Mouse (Mus musculus) cerebellum, postnatal 36 days (tissue): ENCODE measurements around the gene Dnajb13.

ENCODE experiments used
- DNase-seq, 2 experiments: peaks; one replicate each; pipeline ENCODE4 v3.0.0; 2021 to 2022; ENCODE audit warnings: mixed read lengths in 2 of 2

Gene Dnajb13

GRCm38 (mm10) chr7:100506494-100506893, 8.3 kb downstream of the Dnajb13 start:
- no peak for DNase-seq

- no peak for DNase-seq
These were observed 9.8 kb downstream of the Dnajb13 start for GRCm38 (mm10) chr7:100504740-100505487.

- DNase-seq, result no peak
These were observed 11.7 kb downstream of the Dnajb13 start for GRCm38 (mm10) chr7:100503076-100503475.

GRCm38 (mm10) chr7:100502374-100502922, 12.3 kb downstream of the Dnajb13 start:
- no peak for DNase-seq

GRCm38 (mm10) chr7:100501844-100502373, 12.9 kb downstream of the Dnajb13 start:
- no peak for DNase-seq

GRCm38 (mm10) chr7:100501027-100501843, 13.5 kb downstream of the Dnajb13 start:
- no peak for DNase-seq

GRCm38 (mm10) chr7:100500276-100500977, 14.3 kb downstream of the Dnajb13 start:
- no peak for DNase-seq

- no peak for DNase-seq
These were observed 15.3 kb downstream of the Dnajb13 start for GRCm38 (mm10) chr7:100499465-100499864.

- no peak for DNase-seq
These were observed 16.8 kb downstream of the Dnajb13 start for GRCm38 (mm10) chr7:100497982-100498381.

- DNase-seq, result no peak
These were observed 17.4 kb downstream of the Dnajb13 start for GRCm38 (mm10) chr7:100497402-100497801.

GRCm38 (mm10) chr7:100496791-100497190, 18.0 kb downstream of the Dnajb13 start:
- DNase-seq, result no peak

- DNase-seq, result no peak
These were observed 18.4 kb downstream of the Dnajb13 start for GRCm38 (mm10) chr7:100496371-100496770.

GRCm38 (mm10) chr7:100495581-100496251, 19.0 kb downstream of the Dnajb13 start:
- DNase-seq, result no peak

- no peak for DNase-seq
These were observed 19.7 kb downstream of the Dnajb13 start for GRCm38 (mm10) chr7:100495042-100495441.

- no peak for DNase-seq
These were observed 20.3 kb downstream of the Dnajb13 start for GRCm38 (mm10) chr7:100494415-100494831.

GRCm38 (mm10) chr7:100493484-100494414, 21.0 kb downstream of the Dnajb13 start:
- no peak for DNase-seq

- DNase-seq, result peak in 1 of 2 experiments; percentile 25
These were observed 21.7 kb downstream of the Dnajb13 start, which contains the start of gene Ucp2 for GRCm38 (mm10) chr7:100493117-100493483. Ucp2 (plus strand) TSS chr7:100493337.

GRCm38 (mm10) chr7:100492391-100493116, 22.2 kb downstream of the Dnajb13 start:
- DNase-seq, result no peak

- DNase-seq, result no peak
These were observed 26.2 kb downstream of the Dnajb13 start for GRCm38 (mm10) chr7:100488474-100489048.

- DNase-seq, result no peak
These were observed 27.5 kb downstream of the Dnajb13 start for GRCm38 (mm10) chr7:100487301-100487700.
